Mouse (Mus musculus): ENCODE results near the gene Cadm3.

Cadm3 gene

GRCm38 (mm10) chr1:173367356-173368046 lies at the start of gene Cadm3:
Gene Cadm3, minus strand, starts transcription at chr1:173367695.
- DNase-seq: no peak

GRCm38 (mm10) chr1:173414631-173415030 lies 47.1 kb upstream of the Cadm3 start:
- DNase-seq: no peak

- no peak for DNase-seq
Measured at GRCm38 (mm10) chr1:173411863-173412262, 44.4 kb upstream of the Cadm3 start.

GRCm38 (mm10) chr1:173409066-173409465 lies 41.6 kb upstream of the Cadm3 start:
- DNase-seq: no peak

- no peak for DNase-seq
Measured at GRCm38 (mm10) chr1:173404696-173405309, 37.3 kb upstream of the Cadm3 start.

- peak in 1 of 2 experiments; percentile 56 for DNase-seq
Measured at GRCm38 (mm10) chr1:173398323-173398970, 31.0 kb upstream of the Cadm3 start.

GRCm38 (mm10) chr1:173391754-173392153 lies 24.3 kb upstream of the Cadm3 start:
- no peak for DNase-seq

GRCm38 (mm10) chr1:173389901-173390401 lies 22.5 kb upstream of the Cadm3 start:
- no peak for DNase-seq

GRCm38 (mm10) chr1:173389431-173389830 lies 21.9 kb upstream of the Cadm3 start:
- no peak for DNase-seq

- DNase-seq: no peak
Measured at GRCm38 (mm10) chr1:173381436-173381835, 13.9 kb upstream of the Cadm3 start.

GRCm38 (mm10) chr1:173377380-173378112 lies 10.1 kb upstream of the Cadm3 start:
- peak in 1 of 2 experiments; percentile 31 for DNase-seq

GRCm38 (mm10) chr1:173374020-173374419 lies 6.5 kb upstream of the Cadm3 start:
- DNase-seq: no peak

- DNase-seq: no peak
Measured at GRCm38 (mm10) chr1:173371586-173371985, 4.1 kb upstream of the Cadm3 start.

- DNase-seq: no peak
Measured at GRCm38 (mm10) chr1:173370456-173370855, 3.0 kb upstream of the Cadm3 start.

GRCm38 (mm10) chr1:173369611-173370010 lies 2.1 kb upstream of the Cadm3 start:
- no peak for DNase-seq

GRCm38 (mm10) chr1:173366701-173367355 lies 667 bp downstream of the Cadm3 start:
- no peak for DNase-seq

GRCm38 (mm10) chr1:173365970-173366409 lies 1.5 kb downstream of the Cadm3 start:
- no peak for DNase-seq

- no peak for DNase-seq
Measured at GRCm38 (mm10) chr1:173364125-173364800, 3.2 kb downstream of the Cadm3 start.

GRCm38 (mm10) chr1:173363436-173363835 lies 4.1 kb downstream of the Cadm3 start:
- no peak for DNase-seq

GRCm38 (mm10) chr1:173361651-173362050 lies 5.8 kb downstream of the Cadm3 start:
- DNase-seq: peak; percentile 32 to 51

GRCm38 (mm10) chr1:173359590-173360290 lies 7.8 kb downstream of the Cadm3 start:
- no peak for DNase-seq

All from kidney, adult 8-10 months (tissue).